Mouse (Mus musculus) E14TG2a.4 (cell line): ENCODE measurements around the gene Psg17.
A peak's percentile ranks its signal among the peaks of the same experiment; 100 is the strongest.

Experiments
- CTCF ChIP-seq: conservative IDR thresholded peaks from 2 replicates; pipeline ENCODE4 v1.5.1; 2014; ENCODE audit warnings: low read length
- NANOG ChIP-seq: IDR thresholded peaks from 2 replicates; pipeline ENCODE4 v1.6.1; 2014; ENCODE audit warnings: borderline replicate concordance, low read length, mixed read lengths
- POU5F1 ChIP-seq: IDR thresholded peaks from 2 replicates; pipeline ENCODE4 v1.6.1; 2014; ENCODE audit warnings: low read length, borderline replicate concordance

DNA sequence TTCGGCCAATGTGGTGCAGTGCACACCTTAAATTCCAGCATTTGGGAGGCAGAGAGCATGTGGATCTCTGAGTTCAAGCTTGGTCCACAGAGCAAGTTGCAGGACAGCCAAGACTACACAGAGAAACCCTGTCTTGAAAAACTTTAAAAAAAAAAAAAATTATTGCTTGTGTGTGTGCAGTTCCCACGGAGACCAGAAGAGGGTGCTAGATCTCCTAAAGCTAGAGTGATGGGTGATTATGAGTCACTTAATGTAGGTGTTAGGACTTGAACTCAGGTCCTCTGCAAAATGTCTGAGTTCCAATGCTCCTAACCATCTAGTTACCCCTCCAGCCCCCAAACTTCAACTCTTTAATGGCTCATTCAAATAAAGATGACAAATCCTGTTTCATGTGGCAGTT, 47.1 kb upstream of the Psg17 start:
- TF ChIP-seq CTCF (peak; percentile 59), NANOG (no peak), POU5F1 (no peak)
